9 mouse cellular contexts compared by ENCODE assay signal in the genomic region with DNA sequence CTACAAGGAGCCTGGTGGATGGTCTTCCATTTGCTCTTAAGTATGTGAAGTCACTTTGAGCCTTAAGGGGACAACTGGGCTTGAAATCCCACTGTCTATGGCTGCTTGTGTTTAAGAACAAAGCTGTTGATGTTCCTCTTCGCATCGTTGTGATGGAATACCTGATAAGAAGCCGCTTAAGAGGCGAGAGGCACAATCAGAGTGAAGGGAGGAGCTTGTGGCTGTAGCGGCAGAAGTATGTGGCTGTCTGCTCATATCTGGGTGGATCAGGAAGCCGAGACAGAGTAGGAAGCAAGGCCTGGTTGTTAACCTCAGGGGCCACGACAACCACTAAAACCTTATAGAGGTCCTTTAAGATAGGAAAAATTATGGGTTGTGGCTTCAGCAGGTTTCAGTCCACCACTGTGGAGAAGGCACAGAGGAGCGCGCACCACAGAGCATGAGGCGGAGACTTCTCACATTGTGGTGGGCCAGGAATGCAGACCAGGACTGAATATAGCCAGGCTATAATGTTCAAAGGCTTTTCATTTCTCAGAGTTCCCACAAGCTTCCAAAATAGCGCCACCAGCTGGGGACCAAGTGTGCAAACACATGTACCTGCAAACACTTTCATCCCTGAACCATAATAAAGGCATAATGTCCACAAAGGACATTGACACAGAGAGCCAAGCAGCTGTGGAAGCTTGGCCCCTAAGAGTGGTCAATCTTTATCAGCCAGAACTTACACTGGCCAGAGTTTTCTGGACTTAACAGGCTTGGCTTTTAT.
DNase-seq lines count a peak whose midpoint lies in the region; ATAC-seq and TF ChIP-seq lines count a peak whose summit lies in the region.
"Had no signal": no experiment of that assay in that cellular context is flagged by ENCODE, and none has a peak within 500 bp of the region (broad histone marks: within the 10 kb centered on the region; RNA-seq: fewer than 3 reads in every experiment).

No protein-coding gene starts in this region.

- H3K27me3 ChIP-seq in stomach, postnatal 0 days (ENCODE audit: control insufficient read depth, insufficient read depth, low read length), result no peaks in the 10 kb centered on the region
- H3K27me3 ChIP-seq in midbrain, embryonic 14.5 days (ENCODE audit: control insufficient read depth, insufficient read depth, low read length), result no peaks in the 10 kb centered on the region

- ATAC-seq in inflammation-experienced regulatory T-cells, adult 6 months, result peak; percentile 17
- no peak for ATAC-seq in stomach, postnatal 0 days (ENCODE audit: low FRiP score, low TSS enrichment)
- ATAC-seq in frontal cortex, adult (ENCODE audit: low TSS enrichment), result no peak
- ATAC-seq in midbrain, embryonic 14.5 days (ENCODE audit: low FRiP score, low TSS enrichment), result no peak

- H3K9ac ChIP-seq in stomach, postnatal 0 days (ENCODE audit: low read length), result no peak overlapping the region
- H3K9ac ChIP-seq in midbrain, embryonic 14.5 days (replicated peaks; ENCODE audit: low read length), result no peak overlapping the region

- peak; percentile 68 for TF ChIP-seq CTCF in layer of hippocampus, adult 2 months (conservative IDR thresholded peaks at IDR 0.05)
- TF ChIP-seq CTCF in stomach, postnatal 0 days (IDR thresholded peaks at IDR 0.05; ENCODE audit: low read depth), result peak; percentile 38

- H3K27ac ChIP-seq in layer of hippocampus, adult 2 months, result no peak overlapping the region
- H3K27ac ChIP-seq in stomach, postnatal 0 days (replicated peaks), result no peak overlapping the region
- no peak overlapping the region for H3K27ac ChIP-seq in midbrain, embryonic 14.5 days (replicated peaks; ENCODE audit: low read depth, low read length)
- H3K27ac ChIP-seq: forebrain, embryonic 10.5 days had no signal

- no peak overlapping the region for H3K4me2 ChIP-seq in stomach, postnatal 0 days (replicated peaks; ENCODE audit: low read depth)
- no peak overlapping the region for H3K4me2 ChIP-seq in midbrain, embryonic 14.5 days (ENCODE audit: low read length)

- H3K4me3 ChIP-seq in layer of hippocampus, adult 2 months, result no peak overlapping the region
- H3K4me3 ChIP-seq in stomach, postnatal 0 days (ENCODE audit: low read depth, low read length), result no peak overlapping the region
- no peak overlapping the region for H3K4me3 ChIP-seq in midbrain, embryonic 14.5 days (replicated peaks; ENCODE audit: low read depth, low read length)
- H3K4me3 ChIP-seq: forebrain, embryonic 10.5 days had no signal

- DNase-seq in adrenal gland, postnatal 14 days, result peak; percentile 32
- DNase-seq in adrenal gland, adult 8-10 months, result no peak
- no peak for DNase-seq in layer of hippocampus, adult 2 months (ENCODE audit: low spot score in 2 of 2)
- DNase-seq in layer of hippocampus, adult 11-12 months (ENCODE audit: low spot score), result no peak
- no peak for DNase-seq in stomach, postnatal 0 days (ENCODE audit: low spot score)
- no peak for DNase-seq in midbrain, embryonic 14.5 days

- H3K9me3 ChIP-seq in stomach, postnatal 0 days (ENCODE audit: control insufficient read depth, low read length), result no peaks in the 10 kb centered on the region
- peaks cover 5% of the 10 kb centered on the region; the same call in 1 of the 2 replicates for H3K9me3 ChIP-seq in midbrain, embryonic 14.5 days (ENCODE audit: control insufficient read depth, low read length)

- H3K4me1 ChIP-seq in stomach, postnatal 0 days (replicated peaks; ENCODE audit: control insufficient read depth, insufficient read depth), result no peaks in the 10 kb centered on the region
- peaks cover 9% of the 10 kb centered on the region for H3K4me1 ChIP-seq in midbrain, embryonic 14.5 days (ENCODE audit: control insufficient read depth, insufficient read depth, low read length)

- no peaks in the 10 kb centered on the region for H3K36me3 ChIP-seq in stomach, postnatal 0 days (ENCODE audit: control insufficient read depth, insufficient read depth, low read length)
- H3K36me3 ChIP-seq in midbrain, embryonic 14.5 days (ENCODE audit: control insufficient read depth, insufficient read depth, low read length), result no peaks in the 10 kb centered on the region
- H3K36me3 ChIP-seq: forebrain, embryonic 10.5 days had no signal

- no peak for TF ChIP-seq EP300 in stomach, postnatal 0 days (optimal IDR thresholded peaks at IDR 0.05)

- 77% methylated on average over 11 of the region's 11 CpGs for WGBS in stomach, postnatal 0 days
- 90% methylated on average over 11 of the region's 11 CpGs for WGBS in midbrain, embryonic 14.5 days
